Mouse (Mus musculus) CD4-positive, CD25-positive, alpha-beta regulatory T cell, adult 9 weeks (primary cell): ENCODE measurements around the gene Hdhd3. TPM values are rescaled to one million over a fixed set of nuclear protein-coding genes. Genes with fewer than 3 reads are reported as not detected.

Source experiments
- polyA plus RNA-seq: library from polyadenylated mRNA; unstranded; fragments of 100-300 nt; shearing (Covaris generic); gene quantifications from one replicate; pipeline ENCODE4 v1.2.1, GENCODE M21; 2017

Gene Hdhd3
- 0.99 TPM for polyA plus RNA-seq

GRCm38 (mm10) chr4:62503374-62503970, at the start of gene Hdhd3:
TSS of gene Hdhd3 (minus strand) at chr4:62503467.

GRCm38 (mm10) chr4:62524651-62525488, 21.6 kb upstream of the Hdhd3 start, which contains the start of the genes Pole3 and 4933430I17Rik:
TSS of gene Pole3 (minus strand) at chr4:62525068.
TSS of gene 4933430I17Rik (plus strand) at chr4:62525369.

GRCm38 (mm10) chr4:62519849-62520233, 16.6 kb upstream of the Hdhd3 start, which contains the start of gene Alad:
TSS of gene Alad (minus strand) at chr4:62519918.

GRCm38 (mm10) chr4:62479937-62480708, 23.1 kb downstream of the Hdhd3 start, which contains the start of gene Bspry:
TSS of gene Bspry (plus strand) at chr4:62480053.

GRCm38 (mm10) chr4:62470598-62471051, 32.6 kb downstream of the Hdhd3 start, which contains the start of gene Wdr31:
TSS of gene Wdr31 (minus strand) at chr4:62470896.

Other genes with a start within 250 kb of the Hdhd3 start
- gene Slc31a2, start 240.9 kb downstream of the Hdhd3 start, polyA plus RNA-seq: 21.7 TPM
- 73.0 TPM for gene Fkbp15, start 142.9 kb downstream of the Hdhd3 start, polyA plus RNA-seq
- 10.4 TPM for gene Slc31a1, start 142.7 kb downstream of the Hdhd3 start, polyA plus RNA-seq
- gene Cdc26, start 94.8 kb downstream of the Hdhd3 start, polyA plus RNA-seq: 115 TPM
- gene Prpf4, start 94.7 kb downstream of the Hdhd3 start, polyA plus RNA-seq: 29.7 TPM
- gene Rnf183, start 68.2 kb downstream of the Hdhd3 start, polyA plus RNA-seq: not detected
- 0.60 TPM for gene Wdr31, start 32.6 kb downstream of the Hdhd3 start, polyA plus RNA-seq
- gene Bspry, start 23.4 kb downstream of the Hdhd3 start, polyA plus RNA-seq: 1.5 TPM
- gene Alad, start 16.5 kb upstream of the Hdhd3 start, polyA plus RNA-seq: 62.5 TPM
- 29.6 TPM for gene Pole3, start 21.6 kb upstream of the Hdhd3 start, polyA plus RNA-seq
- gene 4933430I17Rik, start 21.9 kb upstream of the Hdhd3 start, polyA plus RNA-seq: 0.25 TPM
- 94.0 TPM for gene Rgs3, start 56.4 kb upstream of the Hdhd3 start, polyA plus RNA-seq